Mouse (Mus musculus) stomach, postnatal 0 days (tissue): ENCODE results near the gene Ctla4. TPM values are rescaled to one million over a fixed set of nuclear protein-coding genes. Genes with fewer than 3 reads are reported as not detected.
A peak's percentile ranks its signal among the peaks of the same experiment; 100 is the strongest.

Source experiments
- ATAC-seq: fragments of 200-750 bp; cut with Nextera tagmentation; 2 replicates; pipeline ENCODE4 v1.8.0; 2017; ENCODE audit not compliant: low FRiP score, low TSS enrichment
- DNase-seq: peaks from one replicate; pipeline ENCODE4 v3.0.0-alpha.2; 2016; ENCODE audit warnings: low spot score
- H3K27ac ChIP-seq: fragments of 300-500 bp; sonication (generic); replicated peaks from 2 replicates; pipeline ENCODE4 v1.5.1; 2014; ENCODE audit warnings: mild to moderate bottlenecking, control low read depth
- H3K27me3 ChIP-seq: fragments of 300-500 bp; sonication (generic); 2 replicates; pipeline ENCODE4 v1.6.1; 2014; ENCODE audit warnings: low read length; ENCODE audit not compliant: control insufficient read depth, insufficient read depth
- H3K36me3 ChIP-seq: fragments of 300-500 bp; sonication (generic); 2 replicates; pipeline ENCODE4 v1.6.1; 2014; ENCODE audit warnings: low read length, mixed read lengths; ENCODE audit not compliant: control insufficient read depth, insufficient read depth
- H3K4me1 ChIP-seq: fragments of 300-500 bp; sonication (generic); replicated peaks from 2 replicates; pipeline ENCODE4 v1.6.1; 2014; ENCODE audit warnings: antibody characterized with exemption; ENCODE audit not compliant: control insufficient read depth, insufficient read depth
- H3K4me2 ChIP-seq: fragments of 300-500 bp; sonication (generic); replicated peaks from 2 replicates; pipeline ENCODE4 v1.6.1; 2014; ENCODE audit warnings: low read depth, mild to moderate bottlenecking, control low read depth, moderate library complexity
- H3K4me3 ChIP-seq: fragments of 300-500 bp; sonication (generic); 2 replicates; pipeline ENCODE4 v1.5.1; 2014; ENCODE audit warnings: low read depth, low read length, control low read depth
- H3K9ac ChIP-seq: fragments of 300-500 bp; sonication (generic); 2 replicates; pipeline ENCODE4 v1.6.1; 2014; ENCODE audit warnings: mild to moderate bottlenecking, low read length, control low read depth, mixed read lengths
- H3K9me3 ChIP-seq: fragments of 300-500 bp; sonication (generic); 2 replicates; pipeline ENCODE4 v1.6.1; 2016; ENCODE audit warnings: low read length; ENCODE audit not compliant: control insufficient read depth
- CTCF ChIP-seq: IDR thresholded peaks from 2 replicates; pipeline ENCODE4 v1.5.1; 2016; ENCODE audit warnings: antibody characterized with exemption, low read depth, mild to moderate bottlenecking, moderate library complexity
- EP300 ChIP-seq: optimal IDR thresholded peaks from 2 replicates; pipeline ENCODE3; 2016; ENCODE audit warnings: antibody characterized with exemption
- WGBS: fragments of 180-500 bp; shearing (Covaris S2); extraction: QIAGEN DNeasy Blood & Tissue Kit; methylation state at CpG from one replicate; pipeline ENCODE4 v1.1.7; 2014; 5-methylcytosine and 5-hydroxymethylcytosine counted together
- polyA plus RNA-seq: library from polyadenylated mRNA; unstranded; fragments of >200 nt; fragmentation: Nextera tagmentation; extraction: Ambion mirVana; gene quantifications from 2 replicates; pipeline ENCODE4 v1.2.1, GENCODE M21; 2015

Gene Ctla4
- polyA plus RNA-seq, 1 experiment from 2014 or later, result not detected

- Histone ChIP-seq H3K4me1 (no peaks in the 10 kb centered on the region), H3K36me3 (no peaks in the 10 kb centered on the region), H3K27ac (no peak overlapping the region), H3K9ac (no peak overlapping the region), H3K4me2 (no peak overlapping the region), H3K4me3 (no peak overlapping the region), H3K9me3 (no peaks in the 10 kb centered on the region), H3K27me3 (no peaks in the 10 kb centered on the region)
- WGBS, result 82% methylated on average over 7 of the region's 7 CpGs
- TF ChIP-seq EP300, result no peak
- TF ChIP-seq CTCF, result no peak
- DNase-seq (no peak), ATAC-seq (no peak)
Measured at GRCm38 (mm10) chr1:60953686-60954085, 66.9 kb downstream of the Ctla4 start.

- no peak overlapping the region for H3K27ac ChIP-seq
- H3K36me3 ChIP-seq, result no peaks in the 10 kb centered on the region
- TF ChIP-seq EP300 (no peak), CTCF (peak; percentile 78)
- ATAC-seq (no peak), DNase-seq (no peak)
- no peak overlapping the region for H3K4me2 ChIP-seq
- H3K4me1 ChIP-seq, result no peaks in the 10 kb centered on the region
- WGBS, result 40% methylated on average over 2 of the region's 2 CpGs
- H3K4me3 ChIP-seq, result no peak overlapping the region
- no peaks in the 10 kb centered on the region for H3K27me3 ChIP-seq
- no peak overlapping the region for H3K9ac ChIP-seq
- H3K9me3 ChIP-seq, result no peaks in the 10 kb centered on the region
Measured at GRCm38 (mm10) chr1:60954759-60955158, 68.0 kb downstream of the Ctla4 start.

GRCm38 (mm10) chr1:60955186-60955585 lies 68.4 kb downstream of the Ctla4 start:
- Histone ChIP-seq H3K27me3 (no peaks in the 10 kb centered on the region), H3K27ac (no peak overlapping the region), H3K9me3 (no peaks in the 10 kb centered on the region), H3K4me1 (no peaks in the 10 kb centered on the region), H3K4me2 (no peak overlapping the region), H3K9ac (no peak overlapping the region), H3K4me3 (no peak overlapping the region), H3K36me3 (no peaks in the 10 kb centered on the region)
- ATAC-seq, result no peak
- 84% methylated on average over 3 of the region's 3 CpGs for WGBS
- DNase-seq, result no peak
- no peak for TF ChIP-seq CTCF
- no peak for TF ChIP-seq EP300

GRCm38 (mm10) chr1:60956196-60956595 lies 69.4 kb downstream of the Ctla4 start:
- no peak for TF ChIP-seq CTCF
- no peak for TF ChIP-seq EP300
- Histone ChIP-seq H3K36me3 (no peaks in the 10 kb centered on the region), H3K9ac (no peak overlapping the region), H3K4me2 (no peak overlapping the region), H3K27me3 (no peaks in the 10 kb centered on the region), H3K4me1 (no peaks in the 10 kb centered on the region), H3K27ac (no peak overlapping the region), H3K4me3 (no peak overlapping the region), H3K9me3 (no peaks in the 10 kb centered on the region)
- DNase-seq, result no peak
- 74% methylated on average over 6 of the region's 6 CpGs for WGBS
- ATAC-seq, result no peak

- Histone ChIP-seq H3K27me3 (no peaks in the 10 kb centered on the region), H3K4me3 (no peak overlapping the region), H3K9me3 (no peaks in the 10 kb centered on the region), H3K27ac (no peak overlapping the region), H3K36me3 (no peaks in the 10 kb centered on the region), H3K9ac (no peak overlapping the region), H3K4me2 (no peak overlapping the region), H3K4me1 (no peaks in the 10 kb centered on the region)
- no peak for TF ChIP-seq EP300
- TF ChIP-seq CTCF, result peak; percentile 42; the same call in 1 of the 2 replicates
- no peak for DNase-seq
- WGBS, result 79% methylated on average over 1 of the region's 1 CpGs
- no peak for ATAC-seq
Measured at GRCm38 (mm10) chr1:60958287-60958686, 71.5 kb downstream of the Ctla4 start.

- no peak for TF ChIP-seq CTCF
- TF ChIP-seq EP300, result no peak
- ATAC-seq, result no peak
- H3K9ac ChIP-seq, result no peak overlapping the region
- no peaks in the 10 kb centered on the region for H3K27me3 ChIP-seq
- no peaks in the 10 kb centered on the region for H3K36me3 ChIP-seq
- 71% methylated on average over 4 of the region's 4 CpGs for WGBS
- no peaks in the 10 kb centered on the region for H3K4me1 ChIP-seq
- H3K9me3 ChIP-seq, result no peaks in the 10 kb centered on the region
- DNase-seq, result no peak
- H3K27ac ChIP-seq, result no peak overlapping the region
- no peak overlapping the region for H3K4me3 ChIP-seq
- H3K4me2 ChIP-seq, result no peak overlapping the region
Measured at GRCm38 (mm10) chr1:60959246-60959645, 72.4 kb downstream of the Ctla4 start.
